In the genomic region with DNA sequence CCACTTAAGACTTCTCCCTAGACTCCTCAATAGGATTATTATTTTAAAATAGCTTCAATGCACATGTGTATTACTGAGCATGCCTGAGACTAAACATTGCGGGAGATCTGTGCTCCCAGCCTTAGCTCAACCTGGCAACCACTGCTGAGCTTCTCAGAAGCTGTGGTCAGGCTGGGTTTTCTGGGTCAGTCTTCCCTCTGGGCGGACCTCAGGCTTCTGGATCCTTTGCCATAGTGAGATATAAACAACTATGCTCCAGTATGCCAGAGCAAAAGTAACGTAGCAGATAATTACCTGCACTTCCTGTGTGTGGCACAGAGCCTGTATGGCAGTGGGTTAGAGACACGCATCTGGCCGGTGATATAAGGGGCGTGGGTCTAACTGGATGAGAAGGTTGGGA, we compare ENCODE assay signal across 27 mouse cellular contexts. TPM values are rescaled to one million over a fixed set of nuclear protein-coding genes. Genes with fewer than 3 reads are reported as not detected.
A peak's percentile ranks its signal among the peaks of the same experiment; 100 is the strongest.
DNase-seq lines count a peak whose midpoint lies in the region; ATAC-seq and TF ChIP-seq lines count a peak whose summit lies in the region.
"Had no signal": no experiment of that assay in that cellular context is flagged by ENCODE, and none has a peak within 500 bp of the region (broad histone marks: within the 10 kb centered on the region; RNA-seq: fewer than 3 reads in every experiment).

No protein-coding gene starts in this region.

- intact Hi-C loops in gastrocnemius, adult 2 months (cut with DNase I), result no loop called here
- intact Hi-C loops in heart, postnatal 25 days (cut with DNase I), result no loop called here

- no peak overlapping the region for H3K9ac ChIP-seq in heart, postnatal 0 days (replicated peaks; ENCODE audit: low read depth, low read length)
- H3K9ac ChIP-seq in liver, embryonic 11.5 days (ENCODE audit: low read depth, low read length), result no peak overlapping the region
- no peak overlapping the region for H3K9ac ChIP-seq in liver, postnatal 0 days (replicated peaks)
- H3K9ac ChIP-seq: embryonic facial prominence, embryonic 15.5 days; forebrain, embryonic 12.5 days; forebrain, postnatal 0 days; limb, embryonic 12.5 days had no signal

- no peak overlapping the region for H3K4me3 ChIP-seq in gastrocnemius, adult 2 months
- no peak overlapping the region for H3K4me3 ChIP-seq in heart, postnatal 0 days (ENCODE audit: low read depth, low read length)
- no peak overlapping the region for H3K4me3 ChIP-seq in liver, embryonic 11.5 days (ENCODE audit: low read depth, low read length)
- no peak overlapping the region for H3K4me3 ChIP-seq in liver, postnatal 0 days (ENCODE audit: low read depth, low read length)
- H3K4me3 ChIP-seq: embryonic facial prominence, embryonic 10.5 days; embryonic facial prominence, embryonic 15.5 days; forebrain, embryonic 12.5 days; limb, embryonic 12.5 days had no signal

- TF ChIP-seq EP300 in heart, postnatal 0 days (IDR thresholded peaks at IDR 0.05; ENCODE audit: low read depth), result no peak
- TF ChIP-seq EP300 in liver, postnatal 0 days (IDR thresholded peaks at IDR 0.05; ENCODE audit: low read depth), result no peak

- no peak for DNase-seq in gastrocnemius, adult 2 months
- DNase-seq in gastrocnemius, adult 18-20 months (ENCODE audit: low spot score), result no peak
- no peak for DNase-seq in heart, postnatal 0 days (ENCODE audit: low spot score)
- no peak for DNase-seq in heart, postnatal 25 days (ENCODE audit: low spot score)
- DNase-seq in liver, embryonic 11.5 days (ENCODE audit: low spot score), result no peak
- no peak for DNase-seq in liver, postnatal 0 days
- no peak for DNase-seq in left cerebral cortex, adult 11 months (ENCODE audit: low spot score)
- no peak for DNase-seq in left cerebral cortex, adult 8-10 months (ENCODE audit: low spot score in 2 of 2)
- DNase-seq: adrenal gland, adult 8-10 months; cerebellum, adult 11-12 months; cerebellum, adult 9-11 months; forebrain, postnatal 0 days; gastrocnemius, postnatal 14 days; lung, adult 18-20 months; lung, postnatal 4 days; midbrain, embryonic 14.5 days; thymus, adult 2 months; thymus, postnatal 36 days had no signal

- no peak overlapping the region for H3K4me2 ChIP-seq in heart, postnatal 0 days (ENCODE audit: low read depth, low read length)
- H3K4me2 ChIP-seq in liver, embryonic 11.5 days, result no peak overlapping the region
- H3K4me2 ChIP-seq in liver, postnatal 0 days (ENCODE audit: low read depth, low read length), result no peak overlapping the region
- H3K4me2 ChIP-seq: embryonic facial prominence, embryonic 15.5 days; forebrain, embryonic 12.5 days; limb, embryonic 12.5 days had no signal

- no peaks in the 10 kb centered on the region for H3K9me3 ChIP-seq in heart, postnatal 0 days (replicated peaks; ENCODE audit: control insufficient read depth, low read length)
- no peaks in the 10 kb centered on the region for H3K9me3 ChIP-seq in liver, embryonic 11.5 days (ENCODE audit: control insufficient read depth, low read length)
- H3K9me3 ChIP-seq in liver, postnatal 0 days (ENCODE audit: low read length), result no peaks in the 10 kb centered on the region
- H3K9me3 ChIP-seq: embryonic facial prominence, embryonic 10.5 days; embryonic facial prominence, embryonic 15.5 days; forebrain, embryonic 12.5 days; G1E; limb, embryonic 12.5 days had no signal

- H3K27me3 ChIP-seq in heart, postnatal 0 days (ENCODE audit: control insufficient read depth, insufficient read depth, low read length), result no peaks in the 10 kb centered on the region
- H3K27me3 ChIP-seq in liver, embryonic 11.5 days (replicated peaks; ENCODE audit: control insufficient read depth, insufficient read depth, low read length), result no peaks in the 10 kb centered on the region
- no peaks in the 10 kb centered on the region for H3K27me3 ChIP-seq in liver, postnatal 0 days (ENCODE audit: insufficient read depth, low read length)
- H3K27me3 ChIP-seq: embryonic facial prominence, embryonic 15.5 days; forebrain, embryonic 12.5 days; limb, embryonic 12.5 days had no signal

- ATAC-seq in heart, postnatal 0 days (ENCODE audit: insufficient read depth, low read depth), result no peak
- no peak for ATAC-seq in liver, embryonic 11.5 days (replicated peaks; ENCODE audit: low FRiP score)
- no peak for ATAC-seq in liver, postnatal 0 days
- ATAC-seq: forebrain, postnatal 0 days; hindbrain, embryonic 16.5 days; intestine, embryonic 16.5 days; lung, postnatal 0 days had no signal

- H3K27ac ChIP-seq in gastrocnemius, adult 2 months, result peak overlapping the region; percentile 46
- H3K27ac ChIP-seq in heart, postnatal 0 days (ENCODE audit: low read depth), result peak overlapping the region; percentile 43
- H3K27ac ChIP-seq in liver, embryonic 11.5 days (ENCODE audit: low read depth, low read length), result peak overlapping the region; percentile 52; the same call in 1 of the 2 replicates
- H3K27ac ChIP-seq in liver, postnatal 0 days (ENCODE audit: low read depth), result 0 out of 2 replicates have a peak overlapping the region, but pooled peaks have one; percentile 51
- H3K27ac ChIP-seq: embryonic facial prominence, embryonic 10.5 days; embryonic facial prominence, embryonic 15.5 days; forebrain, embryonic 12.5 days; kidney, postnatal 0 days; limb, embryonic 12.5 days had no signal

- no peak for TF ChIP-seq CTCF in gastrocnemius, adult 2 months (IDR thresholded peaks at IDR 0.05)
- TF ChIP-seq CTCF in heart, postnatal 0 days (IDR thresholded peaks at IDR 0.05; ENCODE audit: low read depth), result no peak
- no peak for TF ChIP-seq CTCF in liver, postnatal 0 days (IDR thresholded peaks at IDR 0.05; ENCODE audit: low read depth)

- WGBS in heart, postnatal 0 days, result 74% methylated on average over 6 of the region's 6 CpGs
- 52% methylated on average over 6 of the region's 6 CpGs for WGBS in liver, embryonic 11.5 days
- 43% methylated on average over 6 of the region's 6 CpGs for WGBS in liver, postnatal 0 days (ENCODE audit: insufficient replicate concordance)

- no peaks in the 10 kb centered on the region for H3K36me3 ChIP-seq in heart, postnatal 0 days (replicated peaks; ENCODE audit: control insufficient read depth, insufficient read depth, low read length)
- H3K36me3 ChIP-seq in liver, embryonic 11.5 days (ENCODE audit: control insufficient read depth, insufficient read depth, low read length), result no peaks in the 10 kb centered on the region
- H3K36me3 ChIP-seq in liver, postnatal 0 days (replicated peaks; ENCODE audit: insufficient read depth, low read length), result no peaks in the 10 kb centered on the region
- H3K36me3 ChIP-seq: embryonic facial prominence, embryonic 10.5 days; embryonic facial prominence, embryonic 15.5 days; forebrain, embryonic 12.5 days; G1E; limb, embryonic 12.5 days had no signal

- H3K4me1 ChIP-seq in heart, postnatal 0 days (ENCODE audit: control insufficient read depth, insufficient read depth), result peaks cover 49% of the 10 kb centered on the region
- H3K4me1 ChIP-seq in liver, embryonic 11.5 days (replicated peaks; ENCODE audit: control insufficient read depth, insufficient read depth, low read length), result peaks cover 10% of the 10 kb centered on the region; the same call in 1 of the 2 replicates
- H3K4me1 ChIP-seq in liver, postnatal 0 days (ENCODE audit: insufficient read depth), result peaks cover 23% of the 10 kb centered on the region
- H3K4me1 ChIP-seq: embryonic facial prominence, embryonic 15.5 days; forebrain, embryonic 12.5 days; limb, embryonic 12.5 days had no signal

RNA-seq across cellular contexts. Expression of a gene that starts 59.1 kb away (rescaled TPM):
- 1 to 10 TPM; 2.8 to 4.8 TPM for total RNA-seq in gastrocnemius, adult 2 months (2021)
- total RNA-seq in gastrocnemius, adult 18-20 months (2021), result 1 to 10 TPM; 2.2 to 2.9 TPM
- total RNA-seq in heart, postnatal 0 days (2014; rRNA removed; ENCODE audit: low replicate concordance), result 0.11 and 0.89 TPM in 2 replicates
- polyA plus RNA-seq in heart, postnatal 0 days (2015; fragmentation: Nextera tagmentation; extraction: Ambion mirVana), result 0.45 and 0.48 TPM in 2 replicates
- total RNA-seq in heart, postnatal 25 days (2021), result 10 to 100 TPM in 1 of 2 experiments, 1 to 10 TPM in 1; 8.7 to 10.2 TPM
- 0.15 and 0.25 TPM in 2 replicates for polyA plus RNA-seq in liver, embryonic 11.5 days (2014; fragmentation: Nextera tagmentation; extraction: Ambion mirVana)
- polyA plus RNA-seq in liver, postnatal 0 days (2015; fragmentation: Nextera tagmentation; extraction: Ambion mirVana), result 0.05 and 0.07 TPM in 2 replicates
- total RNA-seq in left cerebral cortex, adult 8-10 months (2022), result under 1 TPM; 0.26 to 0.37 (median 0.33) TPM
- polyA plus RNA-seq: G1E had no signal
